Mouse (Mus musculus): ENCODE measurements around the gene Mob3b. TPM values are rescaled to one million over a fixed set of nuclear protein-coding genes. Genes with fewer than 3 reads are reported as not detected.

The Mob3b gene
- polyA plus RNA-seq, 1 experiment from 2014 or later, result 2.7 TPM

GRCm38 (mm10) chr4:35005068-35005769, 152.1 kb downstream of the Mob3b start:
- no peak for ATAC-seq (replicated peaks; ENCODE audit: insufficient number of reproducible peaks, low FRiP score, low TSS enrichment)
- 61% methylated on average over 5 of the region's 5 CpGs for WGBS (ENCODE audit: insufficient replicate concordance)

GRCm38 (mm10) chr4:35004473-35004872, 152.8 kb downstream of the Mob3b start:
- H3K4me3 ChIP-seq (ENCODE audit: low read depth, low read length), result no peak overlapping the region
- no peak for ATAC-seq (replicated peaks; ENCODE audit: insufficient number of reproducible peaks, low FRiP score, low TSS enrichment)
- H3K27ac ChIP-seq (ENCODE audit: low read depth, low read length), result no peak overlapping the region
- H3K9me3 ChIP-seq (replicated peaks; ENCODE audit: control insufficient read depth, low read length), result no peaks in the 10 kb centered on the region
- H3K4me1 ChIP-seq (ENCODE audit: control insufficient read depth, insufficient read depth, low read length), result peaks cover 19% of the 10 kb centered on the region
- H3K27me3 ChIP-seq (ENCODE audit: control insufficient read depth, insufficient read depth, low read length), result no peaks in the 10 kb centered on the region
- WGBS (ENCODE audit: insufficient replicate concordance), result 85% methylated on average over 8 of the region's 8 CpGs
- no peaks in the 10 kb centered on the region for H3K36me3 ChIP-seq (ENCODE audit: control insufficient read depth, insufficient read depth, low read length)
- H3K9ac ChIP-seq (ENCODE audit: low read depth, low read length), result no peak overlapping the region
- no peak overlapping the region for H3K4me2 ChIP-seq

More at GRCm38 (mm10) chr4:35005068-35005769, 152.1 kb downstream of the Mob3b start:
- Histone ChIP-seq H3K27ac (ENCODE audit: low read depth, low read length) (no peak overlapping the region), H3K4me1 (ENCODE audit: control insufficient read depth, insufficient read depth, low read length) (peaks cover 19% of the 10 kb centered on the region), H3K9ac (ENCODE audit: low read depth, low read length) (no peak overlapping the region), H3K36me3 (ENCODE audit: control insufficient read depth, insufficient read depth, low read length) (no peaks in the 10 kb centered on the region), H3K27me3 (ENCODE audit: control insufficient read depth, insufficient read depth, low read length) (no peaks in the 10 kb centered on the region), H3K4me2 (no peak overlapping the region), H3K9me3 (replicated peaks; ENCODE audit: control insufficient read depth, low read length) (no peaks in the 10 kb centered on the region), H3K4me3 (ENCODE audit: low read depth, low read length) (no peak overlapping the region)

GRCm38 (mm10) chr4:35003550-35004326, 153.5 kb downstream of the Mob3b start:
- Histone ChIP-seq H3K4me3 (ENCODE audit: low read depth, low read length) (no peak overlapping the region), H3K4me1 (ENCODE audit: control insufficient read depth, insufficient read depth, low read length) (peaks cover 19% of the 10 kb centered on the region), H3K4me2 (no peak overlapping the region), H3K36me3 (ENCODE audit: control insufficient read depth, insufficient read depth, low read length) (no peaks in the 10 kb centered on the region), H3K27me3 (ENCODE audit: control insufficient read depth, insufficient read depth, low read length) (no peaks in the 10 kb centered on the region), H3K9ac (ENCODE audit: low read depth, low read length) (no peak overlapping the region), H3K9me3 (replicated peaks; ENCODE audit: control insufficient read depth, low read length) (no peaks in the 10 kb centered on the region), H3K27ac (ENCODE audit: low read depth, low read length) (no peak overlapping the region)
- ATAC-seq (replicated peaks; ENCODE audit: insufficient number of reproducible peaks, low FRiP score, low TSS enrichment), result no peak
- 90% methylated on average over 8 of the region's 8 CpGs for whole genome bisulfite sequencing (ENCODE audit: insufficient replicate concordance)

GRCm38 (mm10) chr4:34996616-34997015, 160.7 kb downstream of the Mob3b start:
- no peak for ATAC-seq (replicated peaks; ENCODE audit: insufficient number of reproducible peaks, low FRiP score, low TSS enrichment)
- Histone ChIP-seq H3K9me3 (replicated peaks; ENCODE audit: control insufficient read depth, low read length) (no peaks in the 10 kb centered on the region), H3K27ac (ENCODE audit: low read depth, low read length) (no peak overlapping the region), H3K9ac (ENCODE audit: low read depth, low read length) (no peak overlapping the region), H3K4me1 (ENCODE audit: control insufficient read depth, insufficient read depth, low read length) (peaks cover 17% of the 10 kb centered on the region; the same call in 1 of the 2 replicates), H3K27me3 (ENCODE audit: control insufficient read depth, insufficient read depth, low read length) (peaks cover 4% of the 10 kb centered on the region; the same call in 1 of the 2 replicates), H3K36me3 (ENCODE audit: control insufficient read depth, insufficient read depth, low read length) (no peaks in the 10 kb centered on the region), H3K4me2 (no peak overlapping the region), H3K4me3 (ENCODE audit: low read depth, low read length) (no peak overlapping the region)
- WGBS (ENCODE audit: insufficient replicate concordance), result 66% methylated on average over 7 of the region's 7 CpGs

- Histone ChIP-seq H3K9ac (ENCODE audit: low read depth, low read length) (no peak overlapping the region), H3K4me1 (ENCODE audit: control insufficient read depth, insufficient read depth, low read length) (peaks cover 17% of the 10 kb centered on the region; the same call in 1 of the 2 replicates), H3K27me3 (ENCODE audit: control insufficient read depth, insufficient read depth, low read length) (peaks cover 4% of the 10 kb centered on the region; the same call in 1 of the 2 replicates), H3K9me3 (replicated peaks; ENCODE audit: control insufficient read depth, low read length) (no peaks in the 10 kb centered on the region), H3K27ac (ENCODE audit: low read depth, low read length) (no peak overlapping the region), H3K4me2 (peak overlapping the region; percentile 34), H3K36me3 (ENCODE audit: control insufficient read depth, insufficient read depth, low read length) (no peaks in the 10 kb centered on the region), H3K4me3 (ENCODE audit: low read depth, low read length) (no peak overlapping the region)
- 57% methylated on average over 6 of the region's 6 CpGs for WGBS (ENCODE audit: insufficient replicate concordance)
- ATAC-seq (replicated peaks; ENCODE audit: insufficient number of reproducible peaks, low FRiP score, low TSS enrichment), result no peak
Observed at GRCm38 (mm10) chr4:34993639-34993975, 163.7 kb downstream of the Mob3b start.

- 41% methylated on average over 22 of the region's 22 CpGs for WGBS (ENCODE audit: insufficient replicate concordance)
- Histone ChIP-seq H3K4me1 (ENCODE audit: control insufficient read depth, insufficient read depth, low read length) (peaks cover 17% of the 10 kb centered on the region; the same call in 1 of the 2 replicates), H3K9ac (ENCODE audit: low read depth, low read length) (no peak overlapping the region), H3K9me3 (replicated peaks; ENCODE audit: control insufficient read depth, low read length) (no peaks in the 10 kb centered on the region), H3K4me2 (peak overlapping the region; percentile 34), H3K36me3 (ENCODE audit: control insufficient read depth, insufficient read depth, low read length) (no peaks in the 10 kb centered on the region), H3K27ac (ENCODE audit: low read depth, low read length) (no peak overlapping the region), H3K4me3 (ENCODE audit: low read depth, low read length) (no peak overlapping the region), H3K27me3 (ENCODE audit: control insufficient read depth, insufficient read depth, low read length) (peaks cover 4% of the 10 kb centered on the region; the same call in 1 of the 2 replicates)
- no peak for ATAC-seq (replicated peaks; ENCODE audit: insufficient number of reproducible peaks, low FRiP score, low TSS enrichment)
Observed at GRCm38 (mm10) chr4:34992866-34993638, 164.2 kb downstream of the Mob3b start.

- Histone ChIP-seq H3K9me3 (replicated peaks; ENCODE audit: control insufficient read depth, low read length) (no peaks in the 10 kb centered on the region), H3K36me3 (ENCODE audit: control insufficient read depth, insufficient read depth, low read length) (no peaks in the 10 kb centered on the region), H3K9ac (ENCODE audit: low read depth, low read length) (no peak overlapping the region), H3K4me2 (no peak overlapping the region), H3K27me3 (ENCODE audit: control insufficient read depth, insufficient read depth, low read length) (peaks cover 4% of the 10 kb centered on the region; the same call in 1 of the 2 replicates), H3K27ac (ENCODE audit: low read depth, low read length) (no peak overlapping the region), H3K4me3 (ENCODE audit: low read depth, low read length) (no peak overlapping the region), H3K4me1 (ENCODE audit: control insufficient read depth, insufficient read depth, low read length) (peaks cover 17% of the 10 kb centered on the region; the same call in 1 of the 2 replicates)
- 56% methylated on average over 22 of the region's 22 CpGs for WGBS (ENCODE audit: insufficient replicate concordance)
- no peak for ATAC-seq (replicated peaks; ENCODE audit: insufficient number of reproducible peaks, low FRiP score, low TSS enrichment)
Observed at GRCm38 (mm10) chr4:34991891-34992865, 165.1 kb downstream of the Mob3b start.
